Mouse (Mus musculus) limb, embryonic 12.5 days (tissue): ENCODE measurements around the gene Exosc10. TPM values are rescaled to one million over a fixed set of nuclear protein-coding genes. Genes with fewer than 3 reads are reported as not detected.
A peak's percentile ranks its signal among the peaks of the same experiment; 100 is the strongest.

ENCODE experiments used
- ATAC-seq: fragments of 200-750 bp; cut with Nextera tagmentation; 2 replicates; pipeline ENCODE4 v1.8.0; 2017; ENCODE audit warnings: low read depth, moderate TSS enrichment; ENCODE audit not compliant: insufficient number of reproducible peaks, insufficient read depth, low FRiP score, low TSS enrichment
- H3K27ac ChIP-seq: fragments of 300-500 bp; sonication (generic); 2 replicates; pipeline ENCODE4 v1.5.1; 2016; ENCODE audit warnings: mild to moderate bottlenecking, moderate library complexity
- H3K27me3 ChIP-seq: fragments of 300-500 bp; sonication (generic); 2 replicates; pipeline ENCODE4 v1.6.1; 2016; ENCODE audit warnings: mild to moderate bottlenecking, moderate library complexity
- H3K36me3 ChIP-seq: fragments of 300-500 bp; sonication (generic); 2 replicates; pipeline ENCODE4 v1.6.1; 2016; ENCODE audit warnings: mild to moderate bottlenecking, moderate library complexity
- H3K4me1 ChIP-seq: fragments of 300-500 bp; sonication (generic); replicated peaks from 2 replicates; pipeline ENCODE4 v1.6.1; 2016
- H3K4me2 ChIP-seq: fragments of 300-500 bp; sonication (generic); 2 replicates; pipeline ENCODE4 v1.6.1; 2016; ENCODE audit warnings: mild to moderate bottlenecking, moderate library complexity
- H3K4me3 ChIP-seq: fragments of 300-500 bp; sonication (generic); replicated peaks from 2 replicates; pipeline ENCODE4 v1.5.1; 2016; ENCODE audit warnings: mild to moderate bottlenecking
- H3K9ac ChIP-seq: fragments of 300-500 bp; sonication (generic); replicated peaks from 2 replicates; pipeline ENCODE4 v1.6.1; 2016; ENCODE audit warnings: mild to moderate bottlenecking, moderate library complexity
- H3K9me3 ChIP-seq: fragments of 300-500 bp; sonication (generic); 2 replicates; pipeline ENCODE4 v1.6.1; 2016; ENCODE audit warnings: mild to moderate bottlenecking, moderate library complexity
- WGBS: fragments of 180-500 bp; shearing (Covaris S2); methylation state at CpG from one replicate; pipeline ENCODE4 v1.1.7; 2016; 5-methylcytosine and 5-hydroxymethylcytosine counted together
- polyA plus RNA-seq: library from polyadenylated mRNA; unstranded; fragments of >200 nt; fragmentation: Nextera tagmentation; extraction: Ambion mirVana; gene quantifications from 2 replicates; pipeline ENCODE4 v1.2.1, GENCODE M21; 2016

Exosc10 gene
- polyA plus RNA-seq, 1 experiment from 2014 or later, result 110 TPM

- no peak for ATAC-seq
- 92% methylated on average over 6 of the region's 6 CpGs for WGBS
- Histone ChIP-seq H3K9me3 (no peaks in the 10 kb centered on the region), H3K27me3 (no peaks in the 10 kb centered on the region), H3K36me3 (peaks cover 93% of the 10 kb centered on the region), H3K4me1 (no peaks in the 10 kb centered on the region), H3K4me3 (no peak overlapping the region), H3K9ac (no peak overlapping the region), H3K27ac (no peak overlapping the region), H3K4me2 (no peak overlapping the region)
Observed at GRCm38 (mm10) chr4:148530778-148531177, 27.5 kb upstream of the Exosc10 start.

DNA sequence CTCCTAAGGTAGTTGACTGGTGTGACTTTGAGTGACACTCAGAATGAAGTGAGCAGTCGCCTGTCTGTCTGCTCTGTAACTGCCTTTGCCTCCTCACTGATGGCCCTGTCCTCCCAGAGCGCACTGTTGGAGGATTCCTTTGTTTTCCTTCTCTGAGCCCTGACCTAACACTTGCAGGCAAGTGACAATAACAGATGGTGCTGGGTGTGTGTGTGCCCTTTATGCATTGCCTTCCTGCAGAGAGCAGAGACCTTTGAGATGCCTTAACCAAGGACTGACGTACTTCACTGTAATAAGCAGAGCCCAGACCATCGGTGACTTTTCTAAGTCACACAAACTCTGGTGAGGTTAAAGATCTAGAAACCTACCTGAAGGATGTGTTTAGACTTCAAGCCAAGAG lies 26.9 kb upstream of the Exosc10 start:
- WGBS, result 66% methylated on average over 4 of the region's 4 CpGs
- no peaks in the 10 kb centered on the region for H3K9me3 ChIP-seq
- no peaks in the 10 kb centered on the region for H3K27me3 ChIP-seq
- H3K4me2 ChIP-seq, result no peak overlapping the region
- H3K36me3 ChIP-seq, result peaks cover 93% of the 10 kb centered on the region
- no peak overlapping the region for H3K27ac ChIP-seq
- no peak for ATAC-seq
- H3K4me3 ChIP-seq, result no peak overlapping the region
- H3K9ac ChIP-seq, result no peak overlapping the region
- no peaks in the 10 kb centered on the region for H3K4me1 ChIP-seq

DNA sequence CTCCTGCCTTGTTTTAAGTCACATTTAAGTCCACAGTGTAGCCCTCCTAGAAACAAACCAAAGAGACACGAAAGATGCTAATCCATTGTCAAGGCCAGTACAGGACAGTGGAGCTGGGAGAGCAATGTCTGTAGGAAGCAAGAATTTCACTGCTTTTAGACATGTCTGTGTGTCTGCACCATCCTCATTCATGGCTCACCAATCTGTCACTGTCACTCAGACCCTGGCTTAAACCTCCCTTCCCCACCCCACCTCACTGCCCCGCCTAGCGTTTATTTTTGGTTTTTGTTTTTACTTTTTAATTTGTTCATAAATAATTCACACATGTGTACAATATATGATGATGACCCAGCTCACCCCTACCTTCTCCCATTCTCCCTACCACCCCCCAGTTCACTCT lies 25.7 kb upstream of the Exosc10 start:
- H3K4me2 ChIP-seq, result no peak overlapping the region
- no peaks in the 10 kb centered on the region for H3K4me1 ChIP-seq
- no peak for ATAC-seq
- H3K36me3 ChIP-seq, result peaks cover 93% of the 10 kb centered on the region
- no peak overlapping the region for H3K4me3 ChIP-seq
- H3K27me3 ChIP-seq, result no peaks in the 10 kb centered on the region
- no peaks in the 10 kb centered on the region for H3K9me3 ChIP-seq
- H3K9ac ChIP-seq, result no peak overlapping the region
- no peak overlapping the region for H3K27ac ChIP-seq
- 84% methylated on average over 3 of the region's 3 CpGs for WGBS

GRCm38 (mm10) chr4:148533613-148534328 lies 24.5 kb upstream of the Exosc10 start:
- no peak overlapping the region for H3K4me2 ChIP-seq
- no peak for ATAC-seq
- 91% methylated on average over 12 of the region's 12 CpGs for whole genome bisulfite sequencing
- H3K27me3 ChIP-seq, result no peaks in the 10 kb centered on the region
- H3K27ac ChIP-seq, result no peak overlapping the region
- H3K36me3 ChIP-seq, result peaks cover 95% of the 10 kb centered on the region
- H3K4me1 ChIP-seq, result no peaks in the 10 kb centered on the region
- no peak overlapping the region for H3K9ac ChIP-seq
- H3K4me3 ChIP-seq, result no peak overlapping the region
- H3K9me3 ChIP-seq, result no peaks in the 10 kb centered on the region

GRCm38 (mm10) chr4:148535876-148536275 lies 22.4 kb upstream of the Exosc10 start:
- Histone ChIP-seq H3K4me2 (no peak overlapping the region), H3K27me3 (no peaks in the 10 kb centered on the region), H3K4me1 (no peaks in the 10 kb centered on the region), H3K9me3 (no peaks in the 10 kb centered on the region), H3K27ac (no peak overlapping the region), H3K4me3 (no peak overlapping the region), H3K36me3 (peaks cover 98% of the 10 kb centered on the region), H3K9ac (no peak overlapping the region)
- no peak for ATAC-seq
- 91% methylated on average over 3 of the region's 3 CpGs for WGBS

GRCm38 (mm10) chr4:148549106-148549505 lies 9.1 kb upstream of the Exosc10 start:
- Histone ChIP-seq H3K4me2 (no peak overlapping the region), H3K27me3 (no peaks in the 10 kb centered on the region), H3K4me1 (no peaks in the 10 kb centered on the region), H3K4me3 (no peak overlapping the region), H3K36me3 (peaks cover 94% of the 10 kb centered on the region), H3K9me3 (no peaks in the 10 kb centered on the region), H3K27ac (no peak overlapping the region), H3K9ac (no peak overlapping the region)
- ATAC-seq, result no peak
- 86% methylated on average over 4 of the region's 4 CpGs for WGBS

GRCm38 (mm10) chr4:148557766-148558165 lies 463 bp upstream of the Exosc10 start:
- ATAC-seq, result peak; percentile 60
- 0 out of 2 replicates have a peak, but pooled peaks cover 5% of the 10 kb centered on the region for H3K4me1 ChIP-seq
- peaks cover 72% of the 10 kb centered on the region for H3K36me3 ChIP-seq

GRCm38 (mm10) chr4:148562676-148563075 lies 4.4 kb downstream of the Exosc10 start:
- 91% methylated on average over 17 of the region's 17 CpGs for WGBS
- H3K36me3 ChIP-seq, result peaks cover 80% of the 10 kb centered on the region
- ATAC-seq, result no peak

More at GRCm38 (mm10) chr4:148557766-148558165, 463 bp upstream of the Exosc10 start:
- H3K9me3 ChIP-seq, result no peaks in the 10 kb centered on the region
- no peaks in the 10 kb centered on the region for H3K27me3 ChIP-seq
- H3K9ac ChIP-seq, result peak overlapping the region; percentile 95
- peak overlapping the region; percentile 95 for H3K27ac ChIP-seq
- 36% methylated on average over 6 of the region's 6 CpGs for WGBS
- H3K4me2 ChIP-seq, result peak overlapping the region; percentile 68
- peak overlapping the region; percentile 82 for H3K4me3 ChIP-seq

GRCm38 (mm10) chr4:148563595-148563994 lies 5.4 kb downstream of the Exosc10 start:
- H3K4me2 ChIP-seq, result no peak overlapping the region
- 95% methylated on average over 12 of the region's 12 CpGs for WGBS
- H3K27ac ChIP-seq, result no peak overlapping the region
- H3K4me1 ChIP-seq, result 0 out of 2 replicates have a peak, but pooled peaks cover 5% of the 10 kb centered on the region
- no peak for ATAC-seq
- H3K9me3 ChIP-seq, result no peaks in the 10 kb centered on the region
- no peak overlapping the region for H3K4me3 ChIP-seq
- no peak overlapping the region for H3K9ac ChIP-seq
- no peaks in the 10 kb centered on the region for H3K27me3 ChIP-seq
- peaks cover 90% of the 10 kb centered on the region for H3K36me3 ChIP-seq

More at GRCm38 (mm10) chr4:148562676-148563075, 4.4 kb downstream of the Exosc10 start:
- H3K9ac ChIP-seq, result no peak overlapping the region
- no peak overlapping the region for H3K4me2 ChIP-seq
- H3K4me1 ChIP-seq, result 0 out of 2 replicates have a peak, but pooled peaks cover 5% of the 10 kb centered on the region
- no peak overlapping the region for H3K27ac ChIP-seq
- H3K9me3 ChIP-seq, result no peaks in the 10 kb centered on the region
- H3K4me3 ChIP-seq, result no peak overlapping the region
- H3K27me3 ChIP-seq, result no peaks in the 10 kb centered on the region

GRCm38 (mm10) chr4:148570138-148570537 lies 11.9 kb downstream of the Exosc10 start:
- no peaks in the 10 kb centered on the region for H3K4me1 ChIP-seq
- ATAC-seq, result no peak
- H3K36me3 ChIP-seq, result peaks cover 100% of the 10 kb centered on the region
- WGBS, result 93% methylated on average over 10 of the region's 10 CpGs
- no peak overlapping the region for H3K4me3 ChIP-seq
- H3K9ac ChIP-seq, result no peak overlapping the region
- no peak overlapping the region for H3K27ac ChIP-seq
- no peak overlapping the region for H3K4me2 ChIP-seq
- H3K27me3 ChIP-seq, result no peaks in the 10 kb centered on the region
- H3K9me3 ChIP-seq, result no peaks in the 10 kb centered on the region

GRCm38 (mm10) chr4:148570693-148571295 lies 12.6 kb downstream of the Exosc10 start:
- no peaks in the 10 kb centered on the region for H3K27me3 ChIP-seq
- H3K4me1 ChIP-seq, result no peaks in the 10 kb centered on the region
- H3K36me3 ChIP-seq, result peaks cover 100% of the 10 kb centered on the region
- no peaks in the 10 kb centered on the region for H3K9me3 ChIP-seq
- no peak for ATAC-seq
- WGBS, result 95% methylated on average over 9 of the region's 9 CpGs
- H3K27ac ChIP-seq, result no peak overlapping the region
- no peak overlapping the region for H3K9ac ChIP-seq
- H3K4me3 ChIP-seq, result no peak overlapping the region
- no peak overlapping the region for H3K4me2 ChIP-seq
